Mouse (Mus musculus): ENCODE results near the gene Zbtb17. TPM values are rescaled to one million over a fixed set of nuclear protein-coding genes. Genes with fewer than 3 reads are reported as not detected.

Zbtb17 gene
- polyA plus RNA-seq, 1 experiment from 2014 or later = 24.6 TPM

- WGBS = 96% methylated on average over 11 of the region's 11 CpGs
These were observed 43.1 kb downstream of the Zbtb17 start for GRCm38 (mm10) chr4:141487581-141487980.

DNA sequence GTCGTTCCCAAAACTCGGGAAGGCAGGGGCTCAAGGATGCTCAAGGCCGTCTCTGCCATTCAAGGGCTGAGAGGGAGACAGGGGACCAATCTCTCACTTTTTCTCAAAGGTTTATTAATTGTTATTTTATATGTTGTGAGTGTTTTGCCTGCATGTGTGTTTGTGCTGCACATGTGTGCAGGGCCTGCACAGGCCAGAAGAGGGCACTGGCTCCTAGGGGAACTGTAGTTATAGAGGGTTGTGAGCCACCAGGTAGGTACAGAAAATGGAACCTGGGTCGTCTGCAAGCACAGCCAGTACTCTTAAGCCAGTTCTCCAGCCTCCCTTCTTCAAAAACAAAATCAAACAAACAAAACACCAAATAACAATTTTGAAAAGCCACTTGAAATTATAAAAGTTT is 44.2 kb downstream of the Zbtb17 start:
- Histone ChIP-seq H3K4me2 (ENCODE audit: low read length) (no peak overlapping the region), H3K4me3 (replicated peaks; ENCODE audit: low read depth, low read length) (no peak overlapping the region), H3K36me3 (ENCODE audit: insufficient read depth, low read length) (peaks cover 74% of the 10 kb centered on the region), H3K27ac (no peak overlapping the region), H3K9ac (ENCODE audit: low read depth, low read length) (no peak overlapping the region), H3K9me3 (replicated peaks; ENCODE audit: low read length) (no peaks in the 10 kb centered on the region), H3K4me1 (replicated peaks; ENCODE audit: insufficient read depth, low read length) (no peaks in the 10 kb centered on the region), H3K27me3 (ENCODE audit: insufficient read depth, low read length) (no peaks in the 10 kb centered on the region)
- DNase-seq (ENCODE audit: low spot score) (peak; percentile 23), ATAC-seq (replicated peaks; ENCODE audit: low FRiP score, low read depth) (no peak)
- WGBS = 92% methylated on average over 4 of the region's 4 CpGs
- TF ChIP-seq CTCF (IDR thresholded peaks at IDR 0.05; ENCODE audit: low read depth) = peak; percentile 67

More at GRCm38 (mm10) chr4:141487581-141487980, 43.1 kb downstream of the Zbtb17 start:
- Histone ChIP-seq H3K9me3 (replicated peaks; ENCODE audit: low read length) (no peaks in the 10 kb centered on the region), H3K27me3 (ENCODE audit: insufficient read depth, low read length) (no peaks in the 10 kb centered on the region), H3K4me1 (replicated peaks; ENCODE audit: insufficient read depth, low read length) (no peaks in the 10 kb centered on the region), H3K36me3 (ENCODE audit: insufficient read depth, low read length) (peaks cover 81% of the 10 kb centered on the region), H3K27ac (no peak overlapping the region), H3K4me2 (ENCODE audit: low read length) (no peak overlapping the region), H3K9ac (ENCODE audit: low read depth, low read length) (no peak overlapping the region), H3K4me3 (replicated peaks; ENCODE audit: low read depth, low read length) (no peak overlapping the region)
- no peak for TF ChIP-seq CTCF (IDR thresholded peaks at IDR 0.05; ENCODE audit: low read depth)
- ATAC-seq (replicated peaks; ENCODE audit: low FRiP score, low read depth) (no peak), DNase-seq (ENCODE audit: low spot score) (no peak)

GRCm38 (mm10) chr4:141500637-141501036 is 56.2 kb downstream of the Zbtb17 start:
- Histone ChIP-seq H3K4me3 (replicated peaks; ENCODE audit: low read depth, low read length) (no peak overlapping the region), H3K9me3 (replicated peaks; ENCODE audit: low read length) (no peaks in the 10 kb centered on the region), H3K36me3 (ENCODE audit: insufficient read depth, low read length) (0 out of 2 replicates have a peak, but pooled peaks cover 3% of the 10 kb centered on the region), H3K4me1 (replicated peaks; ENCODE audit: insufficient read depth, low read length) (peaks cover 10% of the 10 kb centered on the region), H3K27me3 (ENCODE audit: insufficient read depth, low read length) (no peaks in the 10 kb centered on the region), H3K9ac (ENCODE audit: low read depth, low read length) (no peak overlapping the region), H3K4me2 (ENCODE audit: low read length) (no peak overlapping the region), H3K27ac (peak overlapping the region; percentile 47; the same call in 1 of the 2 replicates)
- no peak for ATAC-seq (replicated peaks; ENCODE audit: low FRiP score, low read depth)
- WGBS = 57% methylated on average over 4 of the region's 4 CpGs
- TF ChIP-seq CTCF (IDR thresholded peaks at IDR 0.05; ENCODE audit: low read depth) = no peak
- no peak for DNase-seq (ENCODE audit: low spot score)

GRCm38 (mm10) chr4:141501058-141501457 is 56.6 kb downstream of the Zbtb17 start:
- H3K9me3 ChIP-seq (replicated peaks; ENCODE audit: low read length) = no peaks in the 10 kb centered on the region
- 0 out of 2 replicates have a peak, but pooled peaks cover 3% of the 10 kb centered on the region for H3K36me3 ChIP-seq (ENCODE audit: insufficient read depth, low read length)
- no peak for ATAC-seq (replicated peaks; ENCODE audit: low FRiP score, low read depth)
- H3K9ac ChIP-seq (ENCODE audit: low read depth, low read length) = no peak overlapping the region
- no peak for DNase-seq (ENCODE audit: low spot score)
- H3K27ac ChIP-seq = peak overlapping the region; percentile 47; the same call in 1 of the 2 replicates
- TF ChIP-seq CTCF (IDR thresholded peaks at IDR 0.05; ENCODE audit: low read depth) = no peak
- peaks cover 12% of the 10 kb centered on the region for H3K4me1 ChIP-seq (replicated peaks; ENCODE audit: insufficient read depth, low read length)
- no peaks in the 10 kb centered on the region for H3K27me3 ChIP-seq (ENCODE audit: insufficient read depth, low read length)
- no peak overlapping the region for H3K4me2 ChIP-seq (ENCODE audit: low read length)
- 62% methylated on average over 5 of the region's 5 CpGs for WGBS
- H3K4me3 ChIP-seq (replicated peaks; ENCODE audit: low read depth, low read length) = no peak overlapping the region

- Histone ChIP-seq H3K4me1 (replicated peaks; ENCODE audit: insufficient read depth, low read length) (peaks cover 25% of the 10 kb centered on the region), H3K36me3 (ENCODE audit: insufficient read depth, low read length) (0 out of 2 replicates have a peak, but pooled peaks cover 3% of the 10 kb centered on the region), H3K9ac (ENCODE audit: low read depth, low read length) (no peak overlapping the region), H3K4me3 (replicated peaks; ENCODE audit: low read depth, low read length) (no peak overlapping the region), H3K9me3 (replicated peaks; ENCODE audit: low read length) (no peaks in the 10 kb centered on the region), H3K27me3 (ENCODE audit: insufficient read depth, low read length) (no peaks in the 10 kb centered on the region), H3K4me2 (ENCODE audit: low read length) (no peak overlapping the region), H3K27ac (no peak overlapping the region)
- 67% methylated on average over 5 of the region's 5 CpGs for WGBS
- ATAC-seq (replicated peaks; ENCODE audit: low FRiP score, low read depth) (no peak), DNase-seq (ENCODE audit: low spot score) (no peak)
- TF ChIP-seq CTCF (IDR thresholded peaks at IDR 0.05; ENCODE audit: low read depth) = no peak
These were observed 58.3 kb downstream of the Zbtb17 start for GRCm38 (mm10) chr4:141502723-141503122.

DNA sequence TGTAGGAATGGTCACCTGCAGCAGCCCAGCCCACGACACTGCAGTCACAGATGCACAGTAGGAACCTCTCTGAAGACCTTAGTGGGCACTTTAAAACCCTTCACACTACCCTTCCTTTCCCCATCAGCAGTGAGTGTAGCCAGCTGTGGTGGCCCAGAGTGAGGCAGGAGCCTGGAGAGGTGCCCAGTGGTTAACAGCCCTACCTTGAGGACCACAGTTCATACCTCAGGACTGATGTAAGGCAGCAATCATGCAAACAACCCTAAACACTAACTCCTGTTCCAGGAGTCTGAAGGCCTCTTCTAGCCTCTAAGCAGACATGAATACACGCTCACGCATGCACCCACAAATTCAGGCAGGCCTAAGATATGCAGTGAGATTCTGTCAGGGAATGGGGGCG is 60.0 kb downstream of the Zbtb17 start:
- Histone ChIP-seq H3K4me2 (ENCODE audit: low read length) (no peak overlapping the region), H3K9me3 (replicated peaks; ENCODE audit: low read length) (no peaks in the 10 kb centered on the region), H3K27me3 (ENCODE audit: insufficient read depth, low read length) (no peaks in the 10 kb centered on the region), H3K4me1 (replicated peaks; ENCODE audit: insufficient read depth, low read length) (peaks cover 25% of the 10 kb centered on the region), H3K27ac (no peak overlapping the region), H3K4me3 (replicated peaks; ENCODE audit: low read depth, low read length) (no peak overlapping the region), H3K9ac (ENCODE audit: low read depth, low read length) (no peak overlapping the region), H3K36me3 (ENCODE audit: insufficient read depth, low read length) (no peaks in the 10 kb centered on the region)
- ATAC-seq (replicated peaks; ENCODE audit: low FRiP score, low read depth) (no peak), DNase-seq (ENCODE audit: low spot score) (no peak)
- 94% methylated on average over 4 of the region's 4 CpGs for WGBS
- no peak for TF ChIP-seq CTCF (IDR thresholded peaks at IDR 0.05; ENCODE audit: low read depth)

DNA sequence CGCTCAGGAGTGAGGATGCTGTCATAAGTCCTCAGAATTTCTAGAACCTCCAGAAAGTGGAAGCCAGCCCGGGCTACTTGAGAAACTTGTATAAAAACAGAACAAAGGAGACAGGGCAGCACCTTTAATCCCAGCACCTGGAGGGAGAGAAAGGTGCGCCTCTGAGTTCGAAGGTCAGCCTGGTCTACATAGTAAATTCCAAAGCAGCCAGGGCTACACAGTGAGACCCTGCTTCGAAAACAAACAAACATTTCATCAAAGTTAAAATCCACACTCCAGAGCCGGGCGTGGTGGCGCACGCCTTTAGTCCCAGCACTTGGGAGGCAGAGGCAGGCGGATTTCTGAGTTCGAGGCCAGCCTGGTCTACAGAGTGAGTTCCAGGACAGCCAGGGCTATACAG is 61.4 kb downstream of the Zbtb17 start:
- Histone ChIP-seq H3K9me3 (replicated peaks; ENCODE audit: low read length) (no peaks in the 10 kb centered on the region), H3K36me3 (ENCODE audit: insufficient read depth, low read length) (no peaks in the 10 kb centered on the region), H3K4me2 (ENCODE audit: low read length) (no peak overlapping the region), H3K27ac (peak overlapping the region; percentile 88), H3K27me3 (ENCODE audit: insufficient read depth, low read length) (no peaks in the 10 kb centered on the region), H3K4me1 (replicated peaks; ENCODE audit: insufficient read depth, low read length) (peaks cover 17% of the 10 kb centered on the region), H3K4me3 (replicated peaks; ENCODE audit: low read depth, low read length) (no peak overlapping the region), H3K9ac (ENCODE audit: low read depth, low read length) (no peak overlapping the region)
- DNase-seq (ENCODE audit: low spot score) (no peak), ATAC-seq (replicated peaks; ENCODE audit: low FRiP score, low read depth) (no peak)
- WGBS = 83% methylated on average over 10 of the region's 11 CpGs
- TF ChIP-seq CTCF (IDR thresholded peaks at IDR 0.05; ENCODE audit: low read depth) = no peak
